Mouse (Mus musculus) MEL-GATA-1-ER (cell line): Measurements from ENCODE around the gene Ubash3a.
"Not testable (repeated sequence)": the region's sequence is repeated elsewhere in the genome, so short reads cannot be mapped to it uniquely, and the experiment has no call there.

Experiments
- DNase-seq: peaks from one replicate; pipeline ENCODE4 v3.0.0-alpha.2; 2012; ENCODE audit warnings: low read depth; ENCODE audit errors: extremely low read depth

The Ubash3a gene

DNA sequence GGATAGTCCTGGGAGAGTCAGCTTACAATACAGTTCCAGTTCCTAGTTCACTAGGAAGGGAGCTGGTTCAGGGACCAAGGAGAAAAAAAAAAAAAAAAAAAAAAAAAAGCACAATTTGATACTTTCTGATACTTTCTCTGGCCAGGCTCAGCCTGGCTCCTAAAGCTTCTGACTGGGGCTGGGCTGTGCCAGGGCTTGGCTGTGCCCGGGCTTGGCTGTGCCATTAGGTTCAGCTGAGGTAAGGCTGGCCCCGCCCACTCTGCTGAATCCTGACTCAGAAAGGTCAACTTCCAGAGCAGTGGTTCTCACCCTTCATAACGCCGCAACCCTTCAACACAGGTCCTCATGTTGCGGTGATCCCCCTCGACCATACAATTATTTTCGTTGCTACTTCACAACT lies 52.8 kb downstream of the Ubash3a start:
- DNase-seq: no peak

DNA sequence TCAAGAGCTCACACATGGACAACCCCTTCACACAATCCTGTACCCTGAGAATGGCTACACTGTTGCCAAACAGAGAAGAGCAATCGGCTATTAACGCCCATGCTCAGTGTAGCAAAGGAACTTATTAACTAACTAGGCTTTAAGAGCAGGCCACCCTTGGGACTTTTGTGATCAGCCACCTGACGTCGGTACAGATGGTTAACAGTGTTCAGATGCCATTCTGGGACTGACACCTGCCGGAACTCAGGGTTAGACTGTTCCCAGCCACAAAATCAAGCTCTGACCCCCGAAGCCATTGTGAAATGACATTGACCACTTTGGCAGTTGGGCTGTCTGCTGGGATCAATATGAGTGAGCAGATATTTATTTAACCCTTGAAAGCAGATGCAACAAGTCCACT lies 53.7 kb downstream of the Ubash3a start:
- DNase-seq: no peak

DNA sequence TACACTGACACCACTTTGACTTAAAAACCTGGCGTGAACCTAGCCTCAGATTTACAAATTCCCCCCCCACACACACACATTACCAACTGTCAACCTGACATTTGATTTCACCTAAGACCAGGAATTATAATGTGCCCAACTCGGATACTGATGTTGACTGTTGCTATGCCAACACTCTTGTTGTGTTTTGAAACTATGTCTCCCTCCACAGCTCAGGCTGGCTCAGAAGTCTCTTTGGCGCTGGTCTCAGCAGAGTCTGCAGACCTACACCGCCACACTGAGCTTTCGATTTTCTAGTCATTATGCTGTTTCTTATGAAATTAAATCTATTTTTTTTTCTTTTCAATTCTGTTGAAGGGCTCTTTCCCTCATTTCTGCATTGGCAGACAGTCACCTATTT lies 55.0 kb downstream of the Ubash3a start:
- DNase-seq: no peak

DNA sequence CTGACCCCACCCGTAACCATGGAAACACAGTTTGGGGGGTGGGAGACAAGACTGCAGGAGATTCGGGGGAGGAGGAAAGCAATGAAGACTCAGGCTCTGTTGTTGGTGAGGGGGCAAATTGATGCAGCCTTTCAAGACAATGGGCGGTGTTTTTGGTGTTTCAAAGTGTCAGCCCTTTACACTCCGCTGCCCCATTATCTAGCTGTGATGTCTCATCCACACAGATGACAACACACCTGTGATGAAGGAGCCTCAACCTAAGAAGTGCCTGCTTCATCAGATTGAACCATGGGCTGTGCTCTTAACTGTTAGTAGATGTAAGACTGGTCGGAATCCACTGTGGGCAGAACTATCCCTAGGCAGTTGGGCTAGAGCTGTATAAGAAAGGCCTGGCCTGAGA lies 56.1 kb downstream of the Ubash3a start:
- DNase-seq: no peak

DNA sequence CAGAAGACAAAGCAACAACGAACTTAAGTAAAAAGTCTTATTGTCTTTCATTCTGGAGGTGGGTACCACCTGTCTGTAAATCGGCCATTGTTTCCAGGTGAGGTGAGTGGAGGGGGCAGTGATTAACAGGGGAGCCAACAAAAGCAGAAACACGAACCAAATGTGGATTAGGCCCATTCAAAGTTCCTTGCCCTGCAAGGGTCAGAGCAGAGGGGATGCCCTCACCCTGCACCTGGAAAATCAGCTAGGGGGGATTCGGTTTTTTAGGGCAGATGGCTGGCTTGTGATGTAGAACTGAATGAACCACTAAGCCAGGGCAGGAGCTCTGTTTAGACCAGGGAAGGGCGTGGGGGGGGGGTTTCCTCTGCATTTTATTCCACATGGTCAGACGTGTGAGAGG lies 56.7 kb downstream of the Ubash3a start:
- DNase-seq: no peak

DNA sequence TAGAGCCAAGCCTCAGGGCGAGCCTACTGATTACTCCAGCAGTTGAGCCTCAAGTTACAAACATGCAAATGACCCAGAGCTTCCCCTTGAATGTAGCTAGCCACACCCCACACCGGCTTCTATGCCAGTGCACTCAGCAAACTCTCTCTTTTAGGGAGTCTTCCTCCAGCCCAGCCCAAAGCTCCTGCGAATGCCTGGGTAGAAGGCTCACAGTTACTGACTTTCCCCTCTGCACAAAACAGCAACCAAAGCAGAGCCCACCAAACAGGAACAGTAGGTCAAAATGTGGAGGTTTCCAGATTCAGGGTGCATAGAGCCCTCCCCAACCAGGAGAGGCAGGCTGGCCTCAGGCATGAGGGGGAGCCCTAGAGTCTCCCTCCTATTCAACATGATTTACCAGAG lies 57.5 kb downstream of the Ubash3a start:
- peak; percentile 47 for DNase-seq

DNA sequence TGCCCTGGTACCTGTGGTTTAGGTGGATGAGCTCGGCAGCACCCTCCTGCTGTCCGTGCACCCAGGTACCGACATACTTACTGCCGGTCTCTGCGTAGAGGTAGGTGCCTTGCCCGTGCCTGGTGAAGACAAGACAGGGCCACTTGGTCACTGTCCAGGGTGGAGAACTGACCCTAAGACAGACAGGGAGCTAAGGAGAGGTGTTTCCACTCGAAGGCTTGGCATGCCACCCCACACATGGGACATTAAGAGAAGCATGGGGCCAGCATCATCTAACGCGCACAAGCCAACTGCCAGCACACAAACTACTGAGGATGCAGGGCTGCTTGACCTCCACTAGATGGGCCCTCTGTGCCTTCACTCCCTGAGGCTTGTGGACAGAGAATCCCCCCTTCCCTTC lies 58.2 kb downstream of the Ubash3a start:
- DNase-seq: no peak

DNA sequence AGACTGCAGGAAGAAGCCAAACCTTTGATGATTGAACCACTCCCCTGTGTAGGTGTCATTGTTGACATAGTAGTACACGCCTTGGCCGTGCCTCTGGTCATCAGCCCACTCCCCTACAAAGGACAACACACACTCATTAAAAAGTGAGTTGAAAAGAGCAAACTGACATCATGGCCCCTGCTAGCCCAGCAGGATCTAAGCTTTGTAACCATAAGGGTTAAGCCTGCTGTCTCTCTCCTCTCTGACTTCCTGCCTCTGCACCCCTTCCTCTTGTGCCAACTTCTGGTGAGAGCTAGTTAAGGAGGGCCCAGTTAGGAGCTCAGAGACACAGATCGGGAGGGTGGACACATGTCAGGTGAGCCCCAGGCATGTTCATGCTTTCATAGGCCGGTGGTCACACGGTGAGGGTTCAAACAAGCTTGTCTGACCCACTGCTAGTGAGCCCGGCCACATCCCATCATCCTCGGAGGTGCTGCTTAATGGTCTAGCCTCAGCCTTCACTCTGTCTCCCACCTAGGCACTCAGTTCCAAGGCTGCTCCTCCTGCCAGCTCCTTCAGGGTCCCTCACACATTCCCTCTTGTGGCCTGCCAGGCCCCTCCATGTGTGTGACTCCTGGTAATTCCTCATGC lies 58.8 kb downstream of the Ubash3a start:
- no peak for DNase-seq

DNA sequence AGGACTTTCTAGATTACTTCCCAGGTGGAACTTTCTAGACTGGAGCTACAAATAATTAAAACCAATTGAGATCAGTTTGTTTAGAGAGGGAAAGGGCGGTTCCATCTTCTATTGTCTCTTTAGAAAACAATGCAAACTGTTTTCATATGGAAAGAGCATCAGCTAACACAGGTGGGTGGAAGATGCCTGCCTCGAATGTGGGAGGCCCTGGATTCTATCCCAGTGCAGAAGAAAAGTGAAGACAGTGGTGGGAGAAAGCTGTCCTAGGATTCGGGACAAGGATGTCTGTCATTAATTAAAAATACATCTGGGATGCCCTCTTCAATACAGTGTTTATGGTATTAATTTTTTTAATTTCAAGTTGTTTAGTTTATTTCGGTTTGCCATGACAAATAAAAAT lies 59.5 kb downstream of the Ubash3a start:
- DNase-seq: no peak

DNA sequence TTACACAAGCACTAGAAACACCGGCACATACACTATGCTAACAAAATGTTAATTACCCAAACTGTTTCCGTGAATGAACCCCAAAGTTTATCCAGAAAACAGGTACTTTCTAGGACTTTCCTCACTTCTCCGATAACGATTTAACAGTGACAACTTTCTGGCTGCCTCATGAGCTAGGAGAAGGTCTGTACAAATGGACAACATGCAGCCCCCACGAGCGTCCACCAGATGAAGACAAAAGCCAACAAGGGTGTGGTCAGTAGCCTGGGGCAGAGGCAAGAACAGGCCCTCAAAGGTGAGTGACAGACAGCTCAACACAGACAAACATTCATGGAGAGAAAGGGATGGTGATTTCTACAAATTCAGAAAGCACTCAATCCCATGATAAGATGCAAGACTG lies 59.9 kb downstream of the Ubash3a start:
- DNase-seq: no peak

DNA sequence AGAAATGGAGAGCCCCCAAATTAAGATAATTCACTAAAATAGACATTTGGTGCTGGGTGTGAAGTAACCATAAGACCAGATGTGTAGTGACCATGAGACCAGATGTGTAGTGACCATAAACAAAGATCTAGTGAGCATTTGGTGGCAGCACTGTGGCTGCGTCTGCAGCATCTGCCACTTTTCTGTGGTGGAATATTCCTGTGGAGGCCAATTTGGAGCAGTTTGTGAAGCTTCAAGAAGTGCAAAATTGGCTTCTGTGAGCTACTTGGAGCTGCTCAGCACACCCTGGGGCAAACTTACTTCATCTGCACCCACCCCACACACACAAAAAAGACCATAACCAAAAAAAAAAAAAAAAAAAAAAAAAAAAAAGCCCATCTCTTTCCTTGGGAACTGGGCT lies 60.3 kb downstream of the Ubash3a start:
- DNase-seq: no peak

DNA sequence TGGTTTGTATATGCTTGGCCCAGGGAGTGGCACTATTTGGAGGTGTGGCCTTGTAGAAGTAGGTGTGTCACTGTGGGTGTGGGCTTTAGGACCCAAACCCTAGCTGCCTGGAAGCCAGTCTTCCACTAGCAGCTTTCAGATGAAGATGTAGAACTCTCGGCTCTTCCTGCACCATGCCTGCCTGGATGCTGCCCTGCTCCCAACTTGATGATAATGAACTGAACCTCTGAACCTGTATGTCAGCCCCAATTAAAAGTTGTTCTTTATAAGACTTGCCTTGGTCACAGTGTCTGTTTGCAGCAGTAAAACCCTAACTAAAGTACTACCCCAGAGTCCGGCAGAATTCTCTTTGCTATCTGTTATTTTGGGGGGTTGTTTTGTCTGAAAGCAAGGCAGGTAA lies 62.1 kb downstream of the Ubash3a start:
- DNase-seq: no peak

DNA sequence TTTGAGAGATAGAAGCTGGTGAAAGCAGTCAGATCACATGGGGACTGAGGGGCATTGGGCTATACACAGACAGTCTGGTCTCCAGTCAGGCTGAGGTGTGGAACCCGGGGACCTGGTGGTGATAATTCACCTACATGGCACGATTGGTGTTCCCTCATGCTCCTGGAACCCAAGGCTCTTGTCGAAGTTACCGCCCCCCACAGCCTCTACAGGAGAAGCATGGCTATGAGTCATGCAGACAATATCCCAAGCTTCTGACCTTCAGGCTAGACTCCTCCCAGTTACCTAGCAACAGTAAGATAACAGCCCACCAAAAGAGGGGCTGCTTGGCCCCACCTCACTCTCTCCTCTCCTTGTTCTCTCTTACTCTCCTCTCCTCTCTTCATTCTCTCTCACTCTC lies 62.6 kb downstream of the Ubash3a start:
- no peak for DNase-seq

DNA sequence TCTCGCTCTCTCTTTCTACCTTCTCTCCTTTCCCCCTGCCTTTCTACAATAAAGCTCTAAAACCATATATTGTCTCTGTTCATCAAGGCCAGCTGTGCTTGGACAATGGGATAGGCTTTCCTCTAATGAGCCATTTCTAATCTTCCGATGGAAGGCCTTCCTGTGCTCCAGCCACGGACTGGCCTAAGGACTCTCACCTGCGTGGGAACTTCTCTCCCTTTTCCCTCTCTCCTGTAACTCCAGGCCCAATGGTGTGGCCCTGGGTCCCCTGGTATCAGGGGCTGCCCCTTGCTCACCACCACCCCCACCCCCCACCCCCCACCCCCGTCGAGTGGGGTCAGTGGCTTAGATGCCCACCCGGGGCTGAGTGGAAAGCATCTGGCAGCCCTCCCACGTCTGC lies 63.1 kb downstream of the Ubash3a start:
- not testable (repeated sequence) for DNase-seq

DNA sequence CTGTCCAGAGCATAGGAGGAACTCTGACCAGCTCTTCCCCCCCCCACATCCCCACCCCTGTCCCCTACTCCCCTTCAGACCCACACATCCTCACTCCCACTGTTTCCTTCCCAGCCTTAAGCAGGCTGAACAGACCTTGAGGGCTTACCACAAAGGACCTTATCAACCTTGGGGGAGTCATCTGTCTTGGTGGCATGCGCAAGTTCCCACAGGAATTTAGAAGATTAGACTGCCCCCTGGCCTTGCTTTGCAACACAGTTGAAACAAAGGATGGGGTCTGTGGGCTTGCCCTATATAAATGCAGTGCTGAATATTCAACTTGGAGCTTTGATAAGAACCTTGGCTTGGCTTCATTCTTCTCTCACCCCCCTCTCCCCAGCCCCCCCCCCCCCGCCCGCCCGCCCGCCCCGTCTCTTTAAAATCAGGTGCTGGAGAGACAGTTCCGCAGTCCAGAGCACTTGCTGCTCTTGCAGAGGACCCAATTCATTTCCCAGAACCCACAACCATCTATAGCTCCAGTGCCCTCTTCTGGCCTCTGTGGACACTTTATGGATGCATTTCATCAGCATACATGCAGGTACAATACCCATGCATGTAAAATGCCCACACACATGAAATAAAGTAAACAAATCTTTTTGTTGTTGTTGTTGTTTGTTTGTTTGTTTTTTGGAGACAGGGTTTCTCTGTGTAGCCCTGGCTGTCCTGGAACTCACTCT lies 63.6 kb downstream of the Ubash3a start:
- DNase-seq: no peak

DNA sequence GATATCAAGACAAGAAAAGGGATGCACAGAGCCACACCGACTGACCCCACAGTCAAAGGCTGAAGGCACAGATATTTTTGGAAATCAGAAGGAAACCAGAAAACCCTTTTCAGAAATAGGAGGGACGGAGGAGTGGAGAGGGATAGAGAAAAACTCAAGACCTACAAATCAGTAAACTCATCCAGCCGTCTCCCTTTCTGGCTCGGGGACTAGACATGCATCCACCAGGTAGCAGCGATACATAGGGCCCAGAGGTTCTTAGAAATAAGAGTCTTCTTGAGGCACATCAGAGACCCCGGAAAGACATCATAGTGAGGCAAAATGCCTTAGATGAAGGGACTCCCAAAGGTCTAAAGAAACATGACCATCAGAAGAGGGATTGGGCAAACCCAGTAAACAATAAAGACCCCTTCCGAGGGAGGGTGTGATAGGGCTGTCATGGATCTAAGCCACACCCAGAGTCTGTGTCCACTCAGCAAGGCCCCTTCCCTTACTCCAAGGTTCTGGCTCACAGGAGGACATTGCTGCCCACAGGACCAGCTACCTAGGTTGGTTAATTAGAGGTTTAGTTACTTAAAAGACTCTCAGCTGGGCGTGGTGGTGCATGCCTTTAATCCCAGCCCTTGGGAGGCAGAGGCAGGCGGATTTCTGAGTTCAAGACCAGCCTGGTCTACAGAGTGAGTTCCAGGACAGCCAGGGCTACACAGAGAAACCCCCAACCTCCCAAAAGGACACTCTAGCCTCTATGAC lies 64.9 kb downstream of the Ubash3a start:
- no peak for DNase-seq

DNA sequence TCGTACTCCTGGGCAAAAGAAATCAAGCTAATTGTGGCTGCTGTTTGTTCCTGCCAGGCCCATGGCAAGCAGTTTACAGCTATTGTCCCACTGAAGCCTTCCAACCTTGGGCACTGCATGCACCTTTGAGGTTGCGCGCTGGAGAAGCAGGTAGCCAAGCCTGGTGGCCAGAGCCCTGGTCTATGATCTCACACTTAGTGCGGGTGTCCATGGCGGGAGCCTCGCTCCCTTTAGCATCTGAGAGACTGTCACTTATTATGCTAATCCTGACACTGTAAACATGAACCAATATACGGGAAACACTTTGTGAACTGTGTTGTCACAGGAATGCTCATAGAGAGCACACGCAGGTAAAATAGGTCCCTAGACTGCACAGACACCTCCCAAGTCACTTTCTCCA lies 66.0 kb downstream of the Ubash3a start:
- DNase-seq: no peak

DNA sequence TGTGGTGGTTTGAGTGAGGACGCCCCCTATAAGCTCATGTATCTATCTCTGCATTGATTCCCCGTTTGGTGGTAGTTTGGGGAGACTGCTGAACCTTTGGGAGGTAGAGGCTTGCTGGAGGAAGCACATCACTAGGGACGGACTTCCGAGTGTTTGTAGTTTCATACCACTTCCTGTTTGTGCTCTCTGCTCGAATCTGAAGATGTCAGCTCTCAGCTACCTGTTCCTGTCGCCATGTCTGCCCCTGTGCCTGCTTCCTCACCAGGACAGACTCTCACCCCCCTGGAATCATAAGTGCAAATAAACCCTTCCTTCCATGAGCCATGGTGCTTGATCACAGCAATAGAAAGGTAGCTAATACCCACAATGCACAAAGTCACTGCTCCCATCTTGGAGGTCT lies 67.5 kb downstream of the Ubash3a start:
- no peak for DNase-seq

DNA sequence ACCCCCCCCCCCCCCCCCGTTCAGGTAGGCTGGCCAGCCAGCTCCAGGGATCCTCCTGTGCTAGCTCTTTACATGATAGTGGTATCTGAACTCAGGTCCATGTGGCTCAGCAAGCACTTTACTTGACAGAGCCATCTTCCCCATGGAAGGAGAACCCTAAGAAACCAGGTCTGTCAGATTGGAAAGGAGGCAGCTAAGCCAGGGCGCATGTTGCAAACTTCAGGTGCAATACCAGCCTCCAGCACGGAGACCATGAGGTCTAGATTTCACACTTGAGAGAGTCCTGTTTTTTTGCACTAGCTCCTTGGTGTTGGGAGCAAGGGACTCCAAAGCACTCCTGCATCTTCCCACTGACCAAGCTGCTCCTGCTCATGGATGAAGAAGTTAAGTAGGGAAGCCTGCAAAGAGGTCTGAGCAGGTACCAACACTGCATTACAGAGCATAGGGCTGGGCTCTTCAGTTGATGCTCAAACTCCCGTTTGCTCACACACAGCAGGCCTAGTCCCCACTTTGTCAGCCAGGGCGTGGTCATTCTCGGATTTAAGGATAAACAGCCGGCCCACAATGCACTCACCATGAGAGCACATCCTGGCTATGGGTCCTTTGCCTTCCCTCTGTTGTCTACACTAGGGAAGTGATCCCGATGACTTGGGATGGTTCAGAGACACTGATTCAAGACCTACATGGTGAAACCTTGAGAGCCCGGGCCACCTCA lies 68.7 kb downstream of the Ubash3a start:
- DNase-seq: no peak

DNA sequence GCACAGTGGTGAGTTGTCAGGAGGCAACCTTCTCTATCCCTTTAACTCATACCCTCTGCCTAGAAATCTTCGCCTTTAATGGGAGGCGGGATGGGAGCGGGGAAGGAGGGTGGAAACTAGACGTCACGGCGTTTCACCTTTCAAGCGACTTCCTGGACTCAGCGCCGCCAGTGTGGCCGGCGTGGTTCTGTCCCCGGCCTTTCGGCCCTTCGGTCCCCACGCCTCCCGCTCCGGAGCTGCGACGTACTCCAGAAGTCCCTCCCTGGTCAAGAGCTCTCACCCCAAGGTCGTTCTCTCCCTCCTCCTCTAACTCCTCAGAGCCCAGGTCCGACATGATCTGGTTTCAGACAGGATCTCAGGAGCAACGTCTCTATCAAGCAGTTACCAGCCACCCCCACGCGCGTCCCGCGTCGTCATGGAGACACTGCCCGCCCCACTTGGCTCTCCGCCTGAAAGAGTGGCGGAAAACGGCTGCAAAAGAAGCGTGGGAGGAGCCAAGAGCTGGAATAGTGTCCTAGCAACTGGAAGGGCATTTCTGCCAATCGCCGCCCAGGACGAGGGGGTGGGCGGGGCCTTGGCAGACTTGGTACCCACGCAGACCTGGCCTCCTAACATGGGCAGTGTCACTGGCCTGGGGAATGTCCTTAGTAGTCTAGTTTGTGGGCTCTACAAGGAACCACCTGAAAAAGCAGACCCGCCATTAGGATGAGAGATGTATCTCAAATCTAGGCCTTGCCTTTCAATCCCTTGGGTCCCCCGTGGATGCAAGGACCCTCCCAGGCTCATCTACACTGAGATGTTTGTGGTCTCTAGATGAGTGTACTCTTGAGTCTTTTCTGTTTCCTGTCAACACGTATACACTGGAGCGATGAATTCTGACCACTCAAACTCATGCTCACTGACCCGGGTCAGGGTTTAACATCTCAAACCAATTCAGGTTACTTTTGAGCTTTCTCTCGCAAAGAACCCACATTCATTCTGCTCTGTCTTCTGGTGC lies 69.5 kb downstream of the Ubash3a start, which contains the start of gene Rsph1:
Gene Rsph1, minus strand, starts transcription at position 462 of the 997 bp plus-strand sequence.
- no peak for DNase-seq

DNA sequence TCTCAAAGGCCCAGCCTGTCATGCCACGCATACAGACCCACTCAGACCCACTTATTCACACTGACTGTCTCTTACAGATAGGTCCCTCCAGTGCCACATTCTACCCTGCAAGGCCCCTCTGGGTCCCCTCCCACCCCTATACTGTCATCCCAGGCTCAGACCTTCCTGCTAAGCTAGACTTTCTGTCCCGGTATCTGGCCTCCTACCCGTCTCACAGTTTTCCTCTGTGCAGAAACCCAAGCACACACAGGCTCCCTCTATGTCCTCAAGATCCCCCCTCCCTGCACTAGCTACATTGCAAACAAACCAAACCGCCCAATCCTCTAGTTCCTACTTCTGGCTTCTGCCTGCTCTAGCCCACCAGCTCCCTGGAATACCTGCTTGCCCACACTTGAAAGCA lies 70.3 kb downstream of the Ubash3a start:
- DNase-seq: no peak
